Mouse (Mus musculus) lung, adult 2 months (tissue): Measurements from ENCODE around the gene Dgki.

Experiments
- CTCF ChIP-seq: fragments of 200-500 bp; IDR thresholded peaks from 2 replicates; pipeline ENCODE4 v1.5.1; 2011; ENCODE audit warnings: mild to moderate bottlenecking, low read length, control low read depth; ENCODE audit not compliant: insufficient read depth
- POLR2A ChIP-seq: fragments of 200-500 bp; IDR thresholded peaks from 2 replicates; pipeline ENCODE4 v1.6.1; 2011; ENCODE audit warnings: low read depth, mild to moderate bottlenecking, control low read depth, low read length, borderline replicate concordance; ENCODE audit errors: extremely low read depth

GRCm38 (mm10) chr6:37317904-37318303, 17.9 kb upstream of the Dgki start:
- no peak for TF ChIP-seq CTCF
- no peak for TF ChIP-seq POLR2A
